Mouse (Mus musculus) spleen, postnatal 4 days (tissue): ENCODE data around the gene Gm13694.
A peak's percentile ranks its signal among the peaks of the same experiment; 100 is the strongest.
"Not testable (repeated sequence)": the region's sequence is repeated elsewhere in the genome, so short reads cannot be mapped to it uniquely, and the experiment has no call there.

Source experiments
- DNase-seq, 2 experiments: peaks; one replicate each; pipeline ENCODE4 v3.0.0; 2022; ENCODE audit warnings: low spot score in 2 of 2

The Gm13694 gene

GRCm38 (mm10) chr2:83978633-83979032, at the start of gene Gm13694:
Gm13694 (plus strand) TSS chr2:83978933.
- DNase-seq, result not testable (repeated sequence)

GRCm38 (mm10) chr2:83929478-83930088, 49.1 kb upstream of the Gm13694 start:
- no peak for DNase-seq

- peak; percentile 15 to 55 for DNase-seq
These were observed 37.8 kb upstream of the Gm13694 start, which contains the start of gene Zswim2 for GRCm38 (mm10) chr2:83940931-83941361. Zswim2 (minus strand) TSS chr2:83941228.

- DNase-seq, result no peak
These were observed 37.4 kb upstream of the Gm13694 start for GRCm38 (mm10) chr2:83941378-83941777.

GRCm38 (mm10) chr2:83941792-83942191, 36.9 kb upstream of the Gm13694 start:
- DNase-seq, result peak in 1 of 2 experiments; percentile 30

- DNase-seq, result not testable (repeated sequence)
These were observed 23.3 kb upstream of the Gm13694 start, which contains the start of gene Gm13698 for GRCm38 (mm10) chr2:83955393-83955792. Gm13698 (plus strand) TSS chr2:83955693.

- not testable (repeated sequence) for DNase-seq
These were observed 17.5 kb upstream of the Gm13694 start, which contains the start of gene Gm13693 for GRCm38 (mm10) chr2:83961203-83961602. Gm13693 (plus strand) TSS chr2:83961503.

- not testable (repeated sequence) for DNase-seq
These were observed 11.7 kb upstream of the Gm13694 start, which contains the start of gene Gm13695 for GRCm38 (mm10) chr2:83967013-83967412. Gm13695 (plus strand) TSS chr2:83967313.

- DNase-seq, result not testable (repeated sequence)
These were observed 5.9 kb upstream of the Gm13694 start, which contains the start of gene Gm13696 for GRCm38 (mm10) chr2:83972823-83973222. Gm13696 (plus strand) TSS chr2:83973123.

GRCm38 (mm10) chr2:83984443-83984842, 5.7 kb downstream of the Gm13694 start, which contains the start of gene Gm13697:
Gm13697 (plus strand) TSS chr2:83984743.
- DNase-seq, result not testable (repeated sequence)

GRCm38 (mm10) chr2:83990253-83990652, 11.5 kb downstream of the Gm13694 start, which contains the start of gene Gm13691:
Gm13691 (plus strand) TSS chr2:83990553.
- DNase-seq, result not testable (repeated sequence)

GRCm38 (mm10) chr2:83993639-83994255, 15.0 kb downstream of the Gm13694 start:
- DNase-seq, result not testable (repeated sequence)

- DNase-seq, result not testable (repeated sequence)
These were observed 15.8 kb downstream of the Gm13694 start for GRCm38 (mm10) chr2:83994526-83994925.

GRCm38 (mm10) chr2:84008913-84009312, 30.2 kb downstream of the Gm13694 start:
- no peak for DNase-seq

GRCm38 (mm10) chr2:84009818-84010217, 31.1 kb downstream of the Gm13694 start:
- DNase-seq, result no peak

- no peak for DNase-seq
These were observed 35.8 kb downstream of the Gm13694 start for GRCm38 (mm10) chr2:84014572-84014971.

GRCm38 (mm10) chr2:84016291-84016690, 37.6 kb downstream of the Gm13694 start:
- DNase-seq, result not testable (repeated sequence)

GRCm38 (mm10) chr2:84018330-84018729, 39.6 kb downstream of the Gm13694 start:
- no peak for DNase-seq

GRCm38 (mm10) chr2:84019519-84020305, 41.0 kb downstream of the Gm13694 start:
- no peak for DNase-seq

- no peak for DNase-seq
These were observed 43.2 kb downstream of the Gm13694 start for GRCm38 (mm10) chr2:84021930-84022329.

- no peak for DNase-seq
These were observed 44.2 kb downstream of the Gm13694 start for GRCm38 (mm10) chr2:84022905-84023304.

- no peak for DNase-seq
These were observed 44.6 kb downstream of the Gm13694 start for GRCm38 (mm10) chr2:84023319-84023718.
